Mouse (Mus musculus) CH12.LX (cell line): Measurements from ENCODE around the gene Aebp2. TPM values are rescaled to one million over a fixed set of nuclear protein-coding genes. Genes with fewer than 3 reads are reported as not detected.

Experiments
- DNase-seq: peaks from one replicate; pipeline ENCODE4 v3.0.0-alpha.2; 2013; ENCODE audit errors: extremely low read depth
- H3K27ac ChIP-seq: 2 replicates; pipeline ENCODE4 v1.5.1; 2012; ENCODE audit warnings: low read depth, mild to moderate bottlenecking, control low read depth, moderate library complexity; ENCODE audit not compliant: insufficient read depth
- H3K27me3 ChIP-seq: replicated peaks from 2 replicates; pipeline ENCODE3; 2012; ENCODE audit warnings: inconsistent platforms
- H3K36me3 ChIP-seq, 2 experiments: replicated peaks in 1 of 2; 2 replicates each; pipeline versions ENCODE3 to v1.6.1; 2012; ENCODE audit warnings: inconsistent platforms in 1 of 2, low read length in 1 of 2, mild to moderate bottlenecking in 1 of 2, mixed read lengths in 1 of 2, moderate library complexity in 1 of 2; ENCODE audit not compliant: control insufficient read depth in 1 of 2, insufficient read depth in 1 of 2
- H3K4me1 ChIP-seq, 2 experiments: 2 replicates each; pipeline ENCODE4 v1.6.1; 2012; ENCODE audit warnings: inconsistent platforms in 1 of 2, moderate library complexity in 1 of 2; ENCODE audit not compliant: insufficient read depth in 2 of 2, control insufficient read depth in 1 of 2
- H3K4me2 ChIP-seq: 2 replicates; pipeline ENCODE4 v1.6.1; 2012; ENCODE audit warnings: low read depth, mild to moderate bottlenecking, control low read depth; ENCODE audit not compliant: poor library complexity, insufficient read depth, severe bottlenecking
- H3K4me3 ChIP-seq, 3 experiments: fragments of 150-350 bp in 1 of 3; sonication (generic) in 1 of 3; replicated peaks in 1 of 3; 2 replicates each; pipeline versions ENCODE3 to v1.5.1; 2011 to 2012; ENCODE audit warnings: low read depth in 2 of 3, low read length in 2 of 3, mild to moderate bottlenecking in 2 of 3, moderate library complexity in 2 of 3, control low read depth in 1 of 3, improper control_type of control experiment in 1 of 3, inconsistent platforms in 1 of 3, mixed read lengths in 1 of 3; ENCODE audit not compliant: poor library complexity in 1 of 3
- H3K79me2 ChIP-seq: replicated peaks from 2 replicates; pipeline ENCODE4 v1.6.1; 2012; ENCODE audit warnings: mild to moderate bottlenecking, moderate library complexity; ENCODE audit not compliant: control insufficient read depth, poor library complexity, insufficient read depth, severe bottlenecking; ENCODE audit errors: extremely low read depth
- H3K9ac ChIP-seq: 2 replicates; pipeline ENCODE4 v1.6.1; 2012; ENCODE audit warnings: low read depth, mild to moderate bottlenecking, control low read depth, moderate library complexity; ENCODE audit not compliant: insufficient read depth
- H3K9me3 ChIP-seq: replicated peaks from 2 replicates; pipeline ENCODE3; 2012; ENCODE audit warnings: low read length, inconsistent platforms, mixed read lengths
- CHD1 ChIP-seq: IDR thresholded peaks from 2 replicates; pipeline ENCODE4 v1.6.1; 2012; ENCODE audit warnings: low read depth, low read length, improper control_type of control experiment, inconsistent platforms
- CTCF ChIP-seq, 2 experiments: IDR thresholded peaks in 1 of 2; conservative IDR thresholded peaks in 1 of 2; 2 replicates each; pipeline ENCODE4 v1.5.1; 2011 to 2012; ENCODE audit warnings: low read depth in 2 of 2, low read length in 2 of 2, improper control_type of control experiment in 1 of 2, inconsistent platforms in 1 of 2, mild to moderate bottlenecking in 1 of 2, moderate library complexity in 1 of 2
- EP300 ChIP-seq: IDR thresholded peaks from 2 replicates; pipeline ENCODE4 v1.6.1; 2011; ENCODE audit warnings: low read length, improper control_type of control experiment
- GABPA ChIP-seq: IDR thresholded peaks from 2 replicates; pipeline ENCODE4 v1.6.1; 2012; ENCODE audit warnings: low read depth, low read length, improper control_type of control experiment, inconsistent platforms; ENCODE audit not compliant: insufficient replicate concordance
- HCFC1 ChIP-seq: IDR thresholded peaks from 2 replicates; pipeline ENCODE4 v1.6.1; 2012; ENCODE audit warnings: low read depth, mild to moderate bottlenecking, inconsistent platforms, low read length, improper control_type of control experiment
- JUN ChIP-seq: IDR thresholded peaks from 2 replicates; pipeline ENCODE4 v1.6.1; 2011; ENCODE audit warnings: low read depth, mild to moderate bottlenecking, low read length, improper control_type of control experiment, moderate library complexity; ENCODE audit not compliant: insufficient read depth
- MAFK ChIP-seq: IDR thresholded peaks from 2 replicates; pipeline ENCODE4 v1.6.1; 2011; ENCODE audit warnings: low read length, improper control_type of control experiment; ENCODE audit not compliant: insufficient replicate concordance
- MAX ChIP-seq: IDR thresholded peaks from 2 replicates; pipeline ENCODE4 v1.6.1; 2011; ENCODE audit warnings: low read length, improper control_type of control experiment
- MXI1 ChIP-seq: IDR thresholded peaks from 2 replicates; pipeline ENCODE4 v1.6.1; 2011; ENCODE audit warnings: mild to moderate bottlenecking, low read depth, low read length, improper control_type of control experiment
- PAX5 ChIP-seq: IDR thresholded peaks from 2 replicates; pipeline ENCODE4 v1.6.1; 2012; ENCODE audit warnings: low read length, inconsistent platforms, mixed read lengths
- POLR2A ChIP-seq: IDR thresholded peaks from 2 replicates; pipeline ENCODE4 v1.6.1; 2011; ENCODE audit warnings: low read depth, mild to moderate bottlenecking, improper control_type of control experiment, low read length
- POLR2AphosphoS2 ChIP-seq: IDR thresholded peaks from 2 replicates; pipeline ENCODE4 v1.6.1; 2011; ENCODE audit warnings: low read depth, low read length, improper control_type of control experiment
- RAD21 ChIP-seq: IDR thresholded peaks from 2 replicates; pipeline ENCODE4 v1.6.1; 2011; ENCODE audit warnings: low read depth, mild to moderate bottlenecking, low read length, improper control_type of control experiment, moderate library complexity
- RCOR1 ChIP-seq: conservative IDR thresholded peaks from 2 replicates; pipeline ENCODE4 v1.6.1; 2012; ENCODE audit warnings: low read depth, mild to moderate bottlenecking, inconsistent platforms, low read length, improper control_type of control experiment
- SIN3A ChIP-seq: IDR thresholded peaks from 2 replicates; pipeline ENCODE4 v1.6.1; 2012; ENCODE audit warnings: low read length, improper control_type of control experiment, inconsistent platforms
- SMC3 ChIP-seq: IDR thresholded peaks from 2 replicates; pipeline ENCODE4 v1.6.1; 2011; ENCODE audit warnings: low read depth, low read length, improper control_type of control experiment
- TBP ChIP-seq: conservative IDR thresholded peaks from 2 replicates; pipeline ENCODE4 v1.6.1; 2011; ENCODE audit warnings: low read depth, low read length, improper control_type of control experiment
- TCF12 ChIP-seq: IDR thresholded peaks from 2 replicates; pipeline ENCODE4 v1.6.1; 2014; ENCODE audit warnings: low read depth, mild to moderate bottlenecking, inconsistent platforms, low read length, improper control_type of control experiment
- UBTF ChIP-seq: IDR thresholded peaks from 2 replicates; pipeline ENCODE4 v1.6.1; 2012; ENCODE audit warnings: low read depth, mild to moderate bottlenecking, inconsistent platforms, low read length, improper control_type of control experiment, moderate library complexity
- ZKSCAN1 ChIP-seq: IDR thresholded peaks from 2 replicates; pipeline ENCODE4 v1.6.1; 2012; ENCODE audit warnings: low read depth, inconsistent platforms, low read length, improper control_type of control experiment, borderline replicate concordance
- ZMIZ1 ChIP-seq: IDR thresholded peaks from 2 replicates; pipeline ENCODE4 v1.6.1; 2012; ENCODE audit warnings: low read depth, mild to moderate bottlenecking, inconsistent platforms, low read length, improper control_type of control experiment
- ZNF384 ChIP-seq: IDR thresholded peaks from 2 replicates; pipeline ENCODE4 v1.6.1; 2012; ENCODE audit warnings: low read depth, low read length, improper control_type of control experiment, inconsistent platforms
- dilution Hi-C: fragments of 300-500 bp; cut with MboI; formaldehyde crosslinking; loops from 2 replicates; pipeline ENCODE4 v1.14.3; 2020; ENCODE audit warnings: low sequenced_read_pairs; ENCODE audit not compliant: extremely low pct_unique_long_range_greater_than_20kb, extremely low pct_ligation_motif_present
- in situ Hi-C: fragments of 300-500 bp; cut with MboI; formaldehyde crosslinking; loops from 3 replicates; pipeline ENCODE4 v1.14.3; 2019; ENCODE audit warnings: low sequenced_read_pairs, low pct_ligation_motif_present, low pct_unique_long_range_greater_than_20kb, mixed read lengths
- polyA plus RNA-seq: library from polyadenylated mRNA; unstranded; fragments of >175 nt; gene quantifications from 2 replicates; pipeline ENCODE4 v1.2.1, GENCODE M21; 2012; ENCODE audit warnings: low read depth; ENCODE audit not compliant: insufficient read length
- total RNA-seq, 2 experiments: library from RNA; depleted of rRNA; stranded (reverse); fragments of 300-350 nt in 1 of 2; fragments of >200 nt in 1 of 2; gene quantifications; 2 replicates each; pipeline ENCODE4 v1.2.3; 2012 to 2014

Aebp2 gene
- total and polyA plus RNA-seq, 3 experiments = 54.4 to 63.3 (median 59.9) TPM

DNA sequence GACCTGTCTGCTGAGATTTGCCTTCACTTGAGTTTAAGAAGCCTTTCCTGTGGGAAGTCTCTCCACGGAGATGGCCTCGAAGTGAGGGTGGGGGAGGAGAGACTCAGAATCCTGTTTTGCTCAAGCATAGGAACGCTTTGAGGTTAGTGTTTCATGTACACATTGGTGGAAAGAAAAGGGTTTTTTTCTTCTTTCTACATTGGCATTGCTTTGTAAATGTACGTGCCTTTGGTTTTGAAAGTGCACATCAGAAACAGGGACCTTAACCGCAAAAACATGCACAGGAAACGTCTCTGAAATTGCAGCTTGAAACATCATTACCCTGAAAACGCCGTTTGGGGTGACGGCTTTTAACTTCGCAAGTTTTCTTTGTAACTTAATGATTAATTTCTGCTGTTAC, 85.6 kb downstream of the Aebp2 start:
- H3K4me2 ChIP-seq = no peak overlapping the region
- H3K4me1 ChIP-seq = peaks cover 0 to 3% of the 10 kb centered on the region in 2 experiments; a peak in 1 of 4 replicates
- no peaks in the 10 kb centered on the region for H3K36me3 ChIP-seq
- in situ Hi-C loops = no loop called here
- no peaks in the 10 kb centered on the region for H3K27me3 ChIP-seq
- H3K79me2 ChIP-seq = no peaks in the 10 kb centered on the region
- H3K27ac ChIP-seq = no peak overlapping the region
- DNase-seq = no peak
- dilution Hi-C loops = no loop called here
- TF ChIP-seq CHD1 = no peak
- no peak for TF ChIP-seq POLR2AphosphoS2
- no peak for TF ChIP-seq JUN
- H3K4me3 ChIP-seq = no peak overlapping the region
- H3K9me3 ChIP-seq = peaks cover 3% of the 10 kb centered on the region
- no peak overlapping the region for H3K9ac ChIP-seq

DNA sequence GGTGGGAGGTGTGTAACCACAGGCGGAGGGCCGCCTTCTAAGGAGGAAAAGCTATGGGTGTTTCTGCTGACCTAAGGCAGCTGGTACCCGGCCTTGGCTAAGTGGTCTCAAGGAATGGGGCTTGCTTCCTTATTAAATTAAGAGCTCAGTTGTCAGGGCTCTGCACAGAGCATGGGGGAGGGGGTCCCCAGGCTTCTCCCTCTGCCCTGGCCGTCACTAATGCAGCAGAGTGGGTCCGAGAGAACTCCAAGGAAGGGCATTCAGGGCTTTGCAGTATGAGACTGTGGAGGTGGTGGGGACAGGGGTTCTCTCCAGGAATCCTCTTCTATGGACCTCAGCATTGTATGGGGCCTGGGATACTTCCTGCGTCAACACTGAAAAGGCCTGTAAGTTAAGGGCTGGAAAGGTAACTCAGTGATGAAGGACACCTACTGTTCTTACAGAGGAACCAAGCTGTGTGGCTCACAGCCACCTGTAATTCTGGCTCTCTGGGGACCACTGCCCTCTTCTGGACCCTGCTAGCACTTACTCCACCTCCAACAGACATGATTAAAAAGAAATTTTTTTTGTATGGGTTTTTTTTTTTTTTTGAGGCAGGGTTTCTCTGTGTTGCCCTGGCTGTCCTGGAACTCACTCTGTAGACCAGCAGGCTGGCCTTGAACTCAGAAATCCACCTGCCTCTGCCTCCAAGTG, 87.1 kb downstream of the Aebp2 start:
- peak; percentile 10 for DNase-seq
- no peak overlapping the region for H3K9ac ChIP-seq
- H3K27me3 ChIP-seq = peaks cover 2% of the 10 kb centered on the region
- in situ Hi-C loops (no loop called here), dilution Hi-C loops (no loop called here)
- no peak overlapping the region for H3K4me3 ChIP-seq
- no peak overlapping the region for H3K4me2 ChIP-seq
- H3K27ac ChIP-seq = no peak overlapping the region
- no peaks in the 10 kb centered on the region for H3K79me2 ChIP-seq
- H3K4me1 ChIP-seq = peaks cover 0 to 3% of the 10 kb centered on the region in 2 experiments; a peak in 1 of 4 replicates
- TF ChIP-seq MXI1 = no peak
- TF ChIP-seq PAX5 = no peak
- no peak for TF ChIP-seq RCOR1
- no peak for TF ChIP-seq ZKSCAN1
- TF ChIP-seq UBTF = no peak
- TF ChIP-seq GABPA = no peak
- no peak for TF ChIP-seq TCF12
- peak in 1 of 2 experiments; percentile 60; a peak in 3 of 4 replicates for TF ChIP-seq CTCF (conservative IDR thresholded peaks at IDR 0.05 in 1 of 2, IDR thresholded peaks at IDR 0.05 in 1 of 2; ENCODE audit: low read depth in 2 of 2, low read length in 2 of 2)
- TF ChIP-seq SMC3 = peak; percentile 34
- TF ChIP-seq MAFK = no peak
- TF ChIP-seq ZMIZ1 = no peak
- TF ChIP-seq MAX = no peak
- peak; percentile 52 for TF ChIP-seq RAD21
- TF ChIP-seq POLR2A = no peak
- no peak for TF ChIP-seq EP300
- TF ChIP-seq HCFC1 = no peak
- TF ChIP-seq TBP = no peak
- no peak for TF ChIP-seq SIN3A
- TF ChIP-seq CHD1 = no peak
- TF ChIP-seq ZNF384 = peak; percentile 66; the same call in 1 of the 2 replicates
- peaks cover 3% of the 10 kb centered on the region for H3K9me3 ChIP-seq
- H3K36me3 ChIP-seq = no peaks in the 10 kb centered on the region
